Mouse (Mus musculus): ENCODE results near the gene Klk1b11.
"Not testable (repeated sequence)": the region's sequence is repeated elsewhere in the genome, so short reads cannot be mapped to it uniquely, and the experiment has no call there.

- TF ChIP-seq POLR2A (IDR thresholded peaks at IDR 0.05; ENCODE audit: control insufficient read depth, low read depth, low read length); CTCF (IDR thresholded peaks at IDR 0.05; ENCODE audit: control insufficient read depth, insufficient read depth, insufficient replicate concordance, low read depth, low read length): not testable (repeated sequence)
Observed at GRCm38 (mm10) chr7:43975761-43976160, 19.9 kb upstream of the Klk1b11 start, which contains the start of gene Klk1b9.
